Mouse (Mus musculus) embryonic facial prominence, embryonic 11.5 days (tissue): ENCODE measurements at regions not wholly inside any gene's neighbourhood (a gene's known extent, or its start where the extent isn't known, plus 50 kb on each side); places are given as distances from the start of the nearest gene placed in this dataset.

Experiments
- ATAC-seq: fragments of 200-750 bp; cut with Nextera tagmentation; replicated peaks from 2 replicates; pipeline ENCODE4 v1.8.0; 2017; ENCODE audit warnings: low read depth; ENCODE audit not compliant: insufficient number of reproducible peaks, low FRiP score, low TSS enrichment
- DNase-seq: peaks from one replicate; pipeline ENCODE4 v3.0.0-alpha.2; 2015; ENCODE audit warnings: low spot score
- H3K27ac ChIP-seq: fragments of 300-500 bp; sonication (generic); replicated peaks from 2 replicates; pipeline ENCODE4 v1.5.1; 2014; ENCODE audit warnings: mild to moderate bottlenecking, low read depth, low read length, control low read depth
- H3K27me3 ChIP-seq: fragments of 300-500 bp; sonication (generic); 2 replicates; pipeline ENCODE4 v1.6.1; 2014; ENCODE audit warnings: mild to moderate bottlenecking, low read length, moderate library complexity, mixed read lengths; ENCODE audit not compliant: control insufficient read depth, insufficient read depth
- H3K36me3 ChIP-seq: fragments of 300-500 bp; sonication (generic); replicated peaks from 2 replicates; pipeline ENCODE4 v1.6.1; 2014; ENCODE audit warnings: low read depth, mild to moderate bottlenecking, low read length, moderate library complexity, mixed read lengths; ENCODE audit not compliant: control insufficient read depth, insufficient read depth
- H3K4me1 ChIP-seq: fragments of 300-500 bp; sonication (generic); 2 replicates; pipeline ENCODE4 v1.6.1; 2014; ENCODE audit warnings: low read length, mixed read lengths; ENCODE audit not compliant: control insufficient read depth, insufficient read depth
- H3K4me2 ChIP-seq: fragments of 300-500 bp; sonication (generic); 2 replicates; pipeline ENCODE4 v1.6.1; 2014; ENCODE audit warnings: low read depth, mild to moderate bottlenecking, control low read depth, low read length, moderate library complexity
- H3K4me3 ChIP-seq: fragments of 300-500 bp; sonication (generic); 2 replicates; pipeline ENCODE4 v1.5.1; 2014; ENCODE audit warnings: low read depth, low read length, control low read depth
- H3K9ac ChIP-seq: fragments of 300-500 bp; sonication (generic); replicated peaks from 2 replicates; pipeline ENCODE4 v1.6.1; 2014; ENCODE audit warnings: mild to moderate bottlenecking, control low read depth, low read length
- H3K9me3 ChIP-seq: fragments of 300-500 bp; sonication (generic); replicated peaks from 2 replicates; pipeline ENCODE4 v1.6.1; 2016; ENCODE audit warnings: mild to moderate bottlenecking, low read length, inconsistent platforms, mixed read lengths; ENCODE audit not compliant: control insufficient read depth
- WGBS: fragments of 180-500 bp; shearing (Covaris S2); extraction: QIAGEN DNeasy Blood & Tissue Kit; methylation state at CpG from one replicate; pipeline ENCODE4 v1.1.7; 2014; 5-methylcytosine and 5-hydroxymethylcytosine counted together

- Histone ChIP-seq H3K27me3 (no peaks in the 10 kb centered on the region), H3K4me3 (no peak overlapping the region), H3K36me3 (no peaks in the 10 kb centered on the region), H3K27ac (no peak overlapping the region), H3K9ac (no peak overlapping the region), H3K9me3 (no peaks in the 10 kb centered on the region), H3K4me2 (no peak overlapping the region), H3K4me1 (no peaks in the 10 kb centered on the region)
- no peak for DNase-seq
- WGBS: 82% methylated on average over 6 of the region's 6 CpGs
- peak; percentile 46; the same call in 1 of the 2 replicates for ATAC-seq
Measured at GRCm38 (mm10) chr11:12857358-12858199, 392.8 kb upstream of the Cobl start.

- no peaks in the 10 kb centered on the region for H3K27me3 ChIP-seq
- H3K9ac ChIP-seq: no peak overlapping the region
- H3K4me3 ChIP-seq: no peak overlapping the region
- no peaks in the 10 kb centered on the region for H3K36me3 ChIP-seq
- H3K4me1 ChIP-seq: no peaks in the 10 kb centered on the region
- H3K4me2 ChIP-seq: no peak overlapping the region
- DNase-seq: no peak
- H3K27ac ChIP-seq: no peak overlapping the region
- H3K9me3 ChIP-seq: no peaks in the 10 kb centered on the region
- no peak for ATAC-seq
Measured at GRCm38 (mm10) chr11:12847793-12848192, 383.0 kb upstream of the Cobl start.

GRCm38 (mm10) chr11:12843631-12844423, 379.1 kb upstream of the Cobl start:
- Histone ChIP-seq H3K4me1 (no peaks in the 10 kb centered on the region), H3K27ac (no peak overlapping the region), H3K9me3 (no peaks in the 10 kb centered on the region), H3K36me3 (no peaks in the 10 kb centered on the region), H3K4me2 (no peak overlapping the region), H3K4me3 (no peak overlapping the region), H3K27me3 (no peaks in the 10 kb centered on the region), H3K9ac (no peak overlapping the region)
- DNase-seq (no peak), ATAC-seq (no peak)

GRCm38 (mm10) chr11:12841393-12841792, 376.6 kb upstream of the Cobl start:
- no peak overlapping the region for H3K9ac ChIP-seq
- no peak overlapping the region for H3K4me3 ChIP-seq
- no peaks in the 10 kb centered on the region for H3K27me3 ChIP-seq
- ATAC-seq (no peak), DNase-seq (no peak)
- no peaks in the 10 kb centered on the region for H3K9me3 ChIP-seq
- WGBS: 77% methylated on average over 2 of the region's 2 CpGs
- H3K4me1 ChIP-seq: no peaks in the 10 kb centered on the region
- no peaks in the 10 kb centered on the region for H3K36me3 ChIP-seq
- H3K27ac ChIP-seq: no peak overlapping the region
- H3K4me2 ChIP-seq: no peak overlapping the region

GRCm38 (mm10) chr11:12837920-12838319, 373.2 kb upstream of the Cobl start:
- no peak overlapping the region for H3K9ac ChIP-seq
- H3K4me1 ChIP-seq: no peaks in the 10 kb centered on the region
- no peak overlapping the region for H3K27ac ChIP-seq
- no peak overlapping the region for H3K4me2 ChIP-seq
- ATAC-seq (no peak), DNase-seq (no peak)
- H3K36me3 ChIP-seq: no peaks in the 10 kb centered on the region
- H3K4me3 ChIP-seq: no peak overlapping the region
- 82% methylated on average over 2 of the region's 2 CpGs for WGBS
- no peaks in the 10 kb centered on the region for H3K9me3 ChIP-seq
- H3K27me3 ChIP-seq: no peaks in the 10 kb centered on the region

- no peak overlapping the region for H3K27ac ChIP-seq
- no peaks in the 10 kb centered on the region for H3K9me3 ChIP-seq
- no peak overlapping the region for H3K4me3 ChIP-seq
- DNase-seq: no peak
- no peaks in the 10 kb centered on the region for H3K4me1 ChIP-seq
- 75% methylated on average over 2 of the region's 2 CpGs for WGBS
- H3K36me3 ChIP-seq: no peaks in the 10 kb centered on the region
- ATAC-seq: no peak
- no peak overlapping the region for H3K9ac ChIP-seq
- H3K4me2 ChIP-seq: no peak overlapping the region
- H3K27me3 ChIP-seq: no peaks in the 10 kb centered on the region
Measured at GRCm38 (mm10) chr11:12837387-12837786, 372.6 kb upstream of the Cobl start.

- Histone ChIP-seq H3K27me3 (no peaks in the 10 kb centered on the region), H3K9me3 (no peaks in the 10 kb centered on the region), H3K36me3 (no peaks in the 10 kb centered on the region), H3K4me1 (no peaks in the 10 kb centered on the region), H3K4me2 (no peak overlapping the region), H3K27ac (no peak overlapping the region), H3K4me3 (no peak overlapping the region), H3K9ac (no peak overlapping the region)
- ATAC-seq: no peak
- DNase-seq: no peak
Measured at GRCm38 (mm10) chr11:12836387-12836786, 371.6 kb upstream of the Cobl start.

GRCm38 (mm10) chr11:12812021-12812420, 347.3 kb upstream of the Cobl start:
- Histone ChIP-seq H3K4me1 (no peaks in the 10 kb centered on the region), H3K9me3 (no peaks in the 10 kb centered on the region), H3K4me3 (no peak overlapping the region), H3K27ac (no peak overlapping the region), H3K4me2 (no peak overlapping the region), H3K27me3 (no peaks in the 10 kb centered on the region), H3K9ac (no peak overlapping the region), H3K36me3 (no peaks in the 10 kb centered on the region)
- no peak for DNase-seq
- ATAC-seq: no peak
